Comparison of ENCODE assay signal across 17 mouse cellular contexts in the genomic region with DNA sequence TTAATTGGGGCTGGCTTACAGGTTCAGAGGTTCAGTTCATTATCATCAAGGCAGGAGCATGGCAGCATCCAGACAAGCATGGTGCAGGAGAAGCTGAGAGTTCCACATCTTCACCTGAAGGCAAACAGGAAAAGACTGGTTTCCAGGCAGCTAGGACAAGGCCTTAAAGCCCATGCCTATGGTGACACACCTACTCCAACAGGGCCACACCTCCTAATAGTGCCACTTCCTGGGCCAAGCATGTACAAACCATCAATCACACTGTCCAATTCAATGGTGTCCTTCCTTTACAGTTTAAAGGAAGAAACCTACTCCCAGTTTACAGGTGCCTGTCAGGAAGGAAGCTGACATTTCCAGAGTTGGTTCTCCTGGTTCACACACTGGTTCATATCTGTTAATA.
"Had no signal": no experiment of that assay in that cellular context is flagged by ENCODE, and none has a peak within 500 bp of the region (broad histone marks: within the 10 kb centered on the region; RNA-seq: fewer than 3 reads in every experiment).

No protein-coding gene starts in this region.

- H3K4me2 ChIP-seq: lung, embryonic 15.5 days; midbrain, embryonic 11.5 days; midbrain, embryonic 13.5 days; midbrain, embryonic 15.5 days; neural tube, embryonic 12.5 days; stomach, embryonic 15.5 days had no signal

- H3K36me3 ChIP-seq: lung, embryonic 15.5 days; midbrain, embryonic 13.5 days; midbrain, embryonic 15.5 days; neural tube, embryonic 12.5 days; stomach, embryonic 15.5 days had no signal

- H3K27ac ChIP-seq: lung, embryonic 15.5 days; macrophage; midbrain, embryonic 13.5 days; midbrain, embryonic 15.5 days; neural tube, embryonic 12.5 days; stomach, embryonic 15.5 days had no signal

- H3K4me1 ChIP-seq: megakaryocyte, embryonic 14.5 days; midbrain, embryonic 13.5 days; midbrain, embryonic 15.5 days; neural tube, embryonic 12.5 days; stomach, embryonic 15.5 days had no signal

- H3K27me3 ChIP-seq: lung, embryonic 15.5 days; midbrain, embryonic 13.5 days; midbrain, embryonic 15.5 days; neural tube, embryonic 12.5 days; stomach, embryonic 15.5 days had no signal

- H3K9ac ChIP-seq: liver, postnatal 0 days; lung, embryonic 15.5 days; midbrain, embryonic 13.5 days; midbrain, embryonic 15.5 days; neural tube, embryonic 12.5 days; stomach, embryonic 15.5 days had no signal

- ATAC-seq: liver, postnatal 0 days; lung, postnatal 0 days; midbrain, embryonic 13.5 days; midbrain, embryonic 15.5 days had no signal

- H3K4me3 ChIP-seq: lung, embryonic 15.5 days; megakaryocyte, embryonic 14.5 days; midbrain, embryonic 13.5 days; midbrain, embryonic 15.5 days; neural tube, embryonic 12.5 days; stomach, embryonic 15.5 days had no signal

- H3K9me3 ChIP-seq: lung, embryonic 15.5 days; megakaryocyte, embryonic 14.5 days; midbrain, embryonic 13.5 days; midbrain, embryonic 15.5 days; neural tube, embryonic 12.5 days; stomach, embryonic 15.5 days had no signal

- DNase-seq: liver, postnatal 0 days; lung, adult 2 months; lung, postnatal 14 days; lung, postnatal 36 days; right cerebral cortex, postnatal 14 days; thymus, adult 18-20 months; thymus, postnatal 14 days; thymus, postnatal 36 days had no signal
